Comparison of ENCODE assay signal across 5 mouse cellular contexts in genomic region chr5:13614575-13614974, GRCm38 (mm10).
DNase-seq lines count a peak whose midpoint lies in the region; ATAC-seq and TF ChIP-seq lines count a peak whose summit lies in the region.
"Not testable (repeated sequence)": the region's sequence is repeated elsewhere in the genome, so short reads cannot be mapped to it uniquely, and the experiment has no call there.

No protein-coding gene starts in this region.

- H3K79me2 ChIP-seq in CH12.LX (replicated peaks; ENCODE audit: control insufficient read depth, extremely low read depth, insufficient read depth, poor library complexity, severe bottlenecking): not testable (repeated sequence)

- peak overlapping the region; percentile 5; the same call in 1 of the 2 replicates for H3K4me2 ChIP-seq in CH12.LX (ENCODE audit: insufficient read depth, low read depth, poor library complexity, severe bottlenecking)
- not testable (repeated sequence) for H3K4me2 ChIP-seq in midbrain, embryonic 11.5 days

- TF ChIP-seq EP300 in CH12.LX (IDR thresholded peaks at IDR 0.05; ENCODE audit: low read length): not testable (repeated sequence)

- TF ChIP-seq POLR2A in CH12.LX (IDR thresholded peaks at IDR 0.05; ENCODE audit: low read depth, low read length): not testable (repeated sequence)

- in situ Hi-C loops in CH12.LX (cut with MboI; ENCODE audit: low pct_ligation_motif_present, low pct_unique_long_range_greater_than_20kb, low sequenced_read_pairs): not testable (repeated sequence)

- not testable (repeated sequence) for H3K9ac ChIP-seq in CH12.LX (ENCODE audit: insufficient read depth, low read depth); midbrain, embryonic 11.5 days (ENCODE audit: low read length)

- not testable (repeated sequence) for TF ChIP-seq CTCF in CH12.LX (conservative IDR thresholded peaks at IDR 0.05 in 1 of 2, IDR thresholded peaks at IDR 0.05 in 1 of 2; ENCODE audit: low read depth in 2 of 2, low read length in 2 of 2)

- H3K4me3 ChIP-seq in CH12.LX (replicated peaks in 1 of 3; ENCODE audit: low read depth in 2 of 3, low read length in 2 of 3, poor library complexity in 1 of 3); midbrain, embryonic 11.5 days (ENCODE audit: low read depth, low read length): not testable (repeated sequence)

- peaks cover 30% of the 10 kb centered on the region for H3K9me3 ChIP-seq in CH12.LX (replicated peaks; ENCODE audit: low read length)
- not testable (repeated sequence) for H3K9me3 ChIP-seq in midbrain, embryonic 11.5 days (ENCODE audit: control insufficient read depth, low read length)

- not testable (repeated sequence) for H3K4me1 ChIP-seq in CH12.LX (ENCODE audit: control insufficient read depth in 1 of 2, insufficient read depth in 2 of 2); midbrain, embryonic 11.5 days (ENCODE audit: control insufficient read depth, insufficient read depth, low read length)

- not testable (repeated sequence) for H3K36me3 ChIP-seq in CH12.LX (replicated peaks in 1 of 2; ENCODE audit: control insufficient read depth in 1 of 2, insufficient read depth in 1 of 2, low read length in 1 of 2); midbrain, embryonic 11.5 days (ENCODE audit: control insufficient read depth, insufficient read depth, low read length)

- not testable (repeated sequence) for TF ChIP-seq RAD21 in CH12.LX (IDR thresholded peaks at IDR 0.05; ENCODE audit: low read depth, low read length)

- not testable (repeated sequence) for H3K27ac ChIP-seq in CH12.LX (ENCODE audit: insufficient read depth, low read depth); midbrain, embryonic 11.5 days (ENCODE audit: low read depth, low read length)

- WGBS in midbrain, embryonic 11.5 days: 62% methylated on average over 7 of the region's 7 CpGs

- H3K27me3 ChIP-seq in CH12.LX (replicated peaks); midbrain, embryonic 11.5 days (ENCODE audit: control insufficient read depth, insufficient read depth, low read length): not testable (repeated sequence)

- not testable (repeated sequence) for DNase-seq in CH12.LX (ENCODE audit: extremely low read depth)
- DNase-seq in ES-CJ7 (ENCODE audit: low read depth, low spot score): peak; percentile 96
- DNase-seq in R1 (ENCODE audit: low read depth, low spot score): peak; percentile 94
- DNase-seq in ZHBTc4 (ENCODE audit: low read depth, low spot score): peak; percentile 89
- peak; percentile 26 for DNase-seq in midbrain, embryonic 11.5 days (ENCODE audit: low spot score, missing footprints)

- dilution Hi-C loops in CH12.LX (cut with MboI; ENCODE audit: extremely low pct_ligation_motif_present, extremely low pct_unique_long_range_greater_than_20kb, low sequenced_read_pairs): not testable (repeated sequence)

- ATAC-seq in midbrain, embryonic 11.5 days (ENCODE audit: low FRiP score): not testable (repeated sequence)
